Mouse (Mus musculus) kidney, embryonic 15.5 days (tissue): Measurements from ENCODE around the gene Tppp3. TPM values are rescaled to one million over a fixed set of nuclear protein-coding genes. Genes with fewer than 3 reads are reported as not detected.

Experiments
- ATAC-seq: fragments of 200-750 bp; cut with Nextera tagmentation; replicated peaks from 2 replicates; pipeline ENCODE4 v1.8.0; 2017; ENCODE audit warnings: moderate TSS enrichment; ENCODE audit not compliant: low FRiP score
- H3K27ac ChIP-seq: fragments of 300-500 bp; sonication (generic); 2 replicates; pipeline ENCODE4 v1.5.1; 2015; ENCODE audit warnings: mild to moderate bottlenecking, inconsistent platforms
- H3K27me3 ChIP-seq: fragments of 300-500 bp; sonication (generic); 2 replicates; pipeline ENCODE4 v1.6.1; 2015; ENCODE audit warnings: inconsistent platforms
- H3K36me3 ChIP-seq: fragments of 300-500 bp; sonication (generic); 2 replicates; pipeline ENCODE4 v1.6.1; 2015; ENCODE audit warnings: inconsistent platforms
- H3K4me1 ChIP-seq: fragments of 300-500 bp; sonication (generic); 2 replicates; pipeline ENCODE4 v1.6.1; 2015; ENCODE audit warnings: inconsistent platforms
- H3K4me2 ChIP-seq: fragments of 300-500 bp; sonication (generic); 2 replicates; pipeline ENCODE4 v1.6.1; 2015; ENCODE audit warnings: moderate library complexity, mild to moderate bottlenecking, inconsistent platforms
- H3K4me3 ChIP-seq: fragments of 300-500 bp; sonication (generic); replicated peaks from 2 replicates; pipeline ENCODE4 v1.5.1; 2015; ENCODE audit warnings: mild to moderate bottlenecking, inconsistent platforms
- H3K9ac ChIP-seq: fragments of 300-500 bp; sonication (generic); 2 replicates; pipeline ENCODE4 v1.6.1; 2015; ENCODE audit warnings: mild to moderate bottlenecking, inconsistent platforms
- H3K9me3 ChIP-seq: fragments of 300-500 bp; sonication (generic); replicated peaks from 2 replicates; pipeline ENCODE4 v1.6.1; 2016; ENCODE audit warnings: inconsistent platforms
- WGBS: fragments of 180-500 bp; shearing (Covaris S2); methylation state at CpG from one replicate; pipeline ENCODE4 v1.1.7; 2015; ENCODE audit warnings: mixed read lengths; 5-methylcytosine and 5-hydroxymethylcytosine counted together
- polyA plus RNA-seq: library from polyadenylated mRNA; unstranded; fragments of >200 nt; fragmentation: Nextera tagmentation; extraction: Ambion mirVana; gene quantifications from 2 replicates; pipeline ENCODE4 v1.2.1, GENCODE M21; 2015

Tppp3 gene
- polyA plus RNA-seq, 1 experiment from 2014 or later: 38.3 TPM

GRCm38 (mm10) chr8:105472983-105473382 is 1.7 kb upstream of the Tppp3 start:
- no peak overlapping the region for H3K9ac ChIP-seq
- no peak for ATAC-seq
- no peak overlapping the region for H3K4me3 ChIP-seq
- peaks cover 12% of the 10 kb centered on the region; the same call in 1 of the 2 replicates for H3K27me3 ChIP-seq
- H3K9me3 ChIP-seq: no peaks in the 10 kb centered on the region
- H3K27ac ChIP-seq: no peak overlapping the region
- no peak overlapping the region for H3K4me2 ChIP-seq
- peaks cover 58% of the 10 kb centered on the region for H3K4me1 ChIP-seq
- 70% methylated on average over 9 of the region's 9 CpGs for WGBS
- H3K36me3 ChIP-seq: peaks cover 29% of the 10 kb centered on the region

GRCm38 (mm10) chr8:105472414-105472932 is 1.1 kb upstream of the Tppp3 start:
- H3K27me3 ChIP-seq: peaks cover 12% of the 10 kb centered on the region; the same call in 1 of the 2 replicates
- WGBS: 46% methylated on average over 23 of the region's 23 CpGs
- H3K9me3 ChIP-seq: no peaks in the 10 kb centered on the region
- H3K4me2 ChIP-seq: no peak overlapping the region
- ATAC-seq: no peak
- H3K9ac ChIP-seq: no peak overlapping the region
- peaks cover 30% of the 10 kb centered on the region for H3K36me3 ChIP-seq
- H3K4me1 ChIP-seq: peaks cover 58% of the 10 kb centered on the region
- no peak overlapping the region for H3K4me3 ChIP-seq
- H3K27ac ChIP-seq: no peak overlapping the region

DNA sequence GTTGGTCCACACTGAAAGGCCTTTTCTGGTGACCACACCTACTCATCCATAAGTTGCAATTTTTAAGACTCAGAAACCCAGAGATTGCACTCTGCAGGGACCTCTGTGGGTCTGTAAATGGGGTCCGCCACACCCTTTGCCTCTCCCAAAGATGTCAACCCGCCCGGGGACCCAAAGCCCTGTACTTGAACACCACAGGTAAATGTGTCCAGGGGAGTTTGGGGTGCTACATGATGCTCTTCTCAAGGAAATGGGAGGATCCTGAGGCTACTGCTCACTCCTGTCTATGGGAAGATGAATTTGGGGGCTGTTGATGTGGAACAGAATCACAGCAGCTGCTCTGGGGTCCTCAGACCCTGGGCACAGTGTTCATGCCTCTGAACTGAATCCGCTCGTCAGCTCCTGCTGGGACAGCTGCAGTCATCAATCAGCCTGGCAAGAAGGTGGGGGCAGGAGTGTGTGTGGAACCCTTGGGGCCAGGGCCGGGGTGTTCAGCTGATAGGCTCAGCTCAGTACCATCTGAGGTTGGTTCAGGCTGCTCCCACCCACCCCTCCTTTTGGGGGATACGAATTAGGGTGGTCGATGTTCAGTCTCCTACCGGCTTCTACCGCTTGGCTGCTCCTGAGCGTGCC is 529 bp downstream of the Tppp3 start:
- H3K4me1 ChIP-seq: peaks cover 49% of the 10 kb centered on the region
- H3K27ac ChIP-seq: peak overlapping the region; percentile 34
- H3K9me3 ChIP-seq: no peaks in the 10 kb centered on the region
- WGBS: 23% methylated on average over 11 of the region's 11 CpGs
- peak overlapping the region; percentile 39 for H3K4me3 ChIP-seq
- ATAC-seq: no peak; the same call in 1 of the 2 replicates
- peaks cover 23% of the 10 kb centered on the region for H3K36me3 ChIP-seq
- H3K27me3 ChIP-seq: peaks cover 10% of the 10 kb centered on the region; the same call in 1 of the 2 replicates
- peak overlapping the region; percentile 31; the same call in 1 of the 2 replicates for H3K9ac ChIP-seq
- H3K4me2 ChIP-seq: peak overlapping the region; percentile 65

DNA sequence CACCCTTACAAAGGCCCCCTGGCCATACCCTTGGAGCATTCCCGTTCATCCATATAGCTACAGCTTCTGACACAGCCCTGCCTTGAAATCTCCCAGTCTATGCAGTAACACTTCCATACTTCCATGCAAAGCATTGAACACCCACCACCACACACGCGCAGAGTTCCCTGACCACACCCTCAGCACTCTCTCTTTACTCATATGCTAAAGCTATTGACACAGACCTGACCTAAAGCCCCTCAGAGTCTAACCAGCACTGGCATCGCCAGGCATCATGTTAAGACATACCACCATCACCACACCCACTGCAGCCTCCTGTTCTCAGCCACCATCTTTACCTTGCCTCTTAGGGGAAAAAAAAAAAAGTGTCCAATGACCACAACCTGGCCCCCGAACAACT is 1.1 kb downstream of the Tppp3 start:
- ATAC-seq: no peak
- 76% methylated on average over 5 of the region's 5 CpGs for WGBS
- Histone ChIP-seq H3K27ac (no peak overlapping the region), H3K27me3 (peaks cover 9% of the 10 kb centered on the region; the same call in 1 of the 2 replicates), H3K9me3 (no peaks in the 10 kb centered on the region), H3K36me3 (peaks cover 18% of the 10 kb centered on the region), H3K4me2 (peak overlapping the region; percentile 65; the same call in 1 of the 2 replicates), H3K4me3 (0 out of 2 replicates have a peak overlapping the region, but pooled peaks have one; percentile 39), H3K4me1 (peaks cover 48% of the 10 kb centered on the region), H3K9ac (no peak overlapping the region)

DNA sequence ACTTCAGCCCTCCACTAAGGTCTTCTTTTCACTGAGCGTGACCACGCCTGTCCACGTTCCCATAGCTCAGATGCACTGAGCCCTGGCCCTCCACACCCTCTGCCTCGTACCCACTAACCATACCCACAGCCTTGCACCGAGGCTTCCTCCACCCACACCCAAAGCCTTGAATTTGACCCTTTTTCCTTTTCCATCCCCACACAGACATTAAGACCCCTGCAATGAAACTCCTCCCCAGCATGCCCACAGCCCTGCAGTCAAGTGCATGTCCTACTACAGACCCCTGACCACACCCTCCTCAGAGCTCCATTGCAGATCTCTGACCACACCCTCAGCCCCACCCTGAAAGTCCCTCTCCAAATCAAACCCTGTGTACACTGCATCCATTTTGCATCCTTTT is 1.5 kb downstream of the Tppp3 start:
- no peaks in the 10 kb centered on the region for H3K9me3 ChIP-seq
- H3K27ac ChIP-seq: no peak overlapping the region
- H3K4me2 ChIP-seq: no peak overlapping the region
- ATAC-seq: no peak
- H3K9ac ChIP-seq: no peak overlapping the region
- H3K36me3 ChIP-seq: peaks cover 13% of the 10 kb centered on the region
- 92% methylated on average over 5 of the region's 5 CpGs for WGBS
- H3K4me1 ChIP-seq: peaks cover 43% of the 10 kb centered on the region
- H3K4me3 ChIP-seq: no peak overlapping the region
- peaks cover 9% of the 10 kb centered on the region; the same call in 1 of the 2 replicates for H3K27me3 ChIP-seq

DNA sequence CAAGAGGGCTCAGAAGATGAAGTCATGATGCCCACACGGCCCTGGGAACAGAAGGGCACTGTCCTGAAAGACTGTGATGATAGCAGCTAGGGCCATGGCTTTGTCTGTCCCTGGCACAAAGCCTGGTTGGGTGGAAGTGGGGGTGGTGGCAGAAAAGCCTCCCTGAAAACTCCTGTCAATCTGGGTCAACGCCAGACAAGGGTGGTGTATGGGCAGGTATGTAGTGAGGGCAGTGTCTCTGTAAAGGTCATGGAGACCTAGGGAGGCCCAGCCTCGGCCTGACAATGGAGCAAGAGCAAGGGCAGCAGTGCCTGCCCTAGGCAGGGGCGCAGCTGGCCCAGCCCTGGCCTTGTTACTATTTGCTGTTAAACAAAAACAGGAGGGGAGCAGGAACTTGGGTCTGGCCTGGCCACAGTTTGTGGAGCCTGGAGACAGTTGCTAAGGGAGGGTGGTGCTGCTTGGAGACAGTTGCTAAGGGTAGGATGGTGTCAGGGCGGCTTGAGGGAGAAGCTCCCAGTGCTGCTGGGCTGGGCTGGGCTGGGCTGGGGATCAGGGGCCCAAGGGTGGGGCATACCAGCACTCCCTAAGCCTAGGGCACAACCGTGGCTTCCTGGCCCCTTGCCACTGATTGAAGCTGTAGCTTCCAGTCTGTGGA is 2.2 kb downstream of the Tppp3 start:
- Histone ChIP-seq H3K4me1 (peaks cover 37% of the 10 kb centered on the region), H3K36me3 (peaks cover 10% of the 10 kb centered on the region), H3K27me3 (peaks cover 9% of the 10 kb centered on the region; the same call in 1 of the 2 replicates), H3K9me3 (no peaks in the 10 kb centered on the region), H3K4me3 (no peak overlapping the region), H3K9ac (no peak overlapping the region), H3K4me2 (no peak overlapping the region), H3K27ac (no peak overlapping the region)
- WGBS: 51% methylated on average over 6 of the region's 6 CpGs
- ATAC-seq: no peak

DNA sequence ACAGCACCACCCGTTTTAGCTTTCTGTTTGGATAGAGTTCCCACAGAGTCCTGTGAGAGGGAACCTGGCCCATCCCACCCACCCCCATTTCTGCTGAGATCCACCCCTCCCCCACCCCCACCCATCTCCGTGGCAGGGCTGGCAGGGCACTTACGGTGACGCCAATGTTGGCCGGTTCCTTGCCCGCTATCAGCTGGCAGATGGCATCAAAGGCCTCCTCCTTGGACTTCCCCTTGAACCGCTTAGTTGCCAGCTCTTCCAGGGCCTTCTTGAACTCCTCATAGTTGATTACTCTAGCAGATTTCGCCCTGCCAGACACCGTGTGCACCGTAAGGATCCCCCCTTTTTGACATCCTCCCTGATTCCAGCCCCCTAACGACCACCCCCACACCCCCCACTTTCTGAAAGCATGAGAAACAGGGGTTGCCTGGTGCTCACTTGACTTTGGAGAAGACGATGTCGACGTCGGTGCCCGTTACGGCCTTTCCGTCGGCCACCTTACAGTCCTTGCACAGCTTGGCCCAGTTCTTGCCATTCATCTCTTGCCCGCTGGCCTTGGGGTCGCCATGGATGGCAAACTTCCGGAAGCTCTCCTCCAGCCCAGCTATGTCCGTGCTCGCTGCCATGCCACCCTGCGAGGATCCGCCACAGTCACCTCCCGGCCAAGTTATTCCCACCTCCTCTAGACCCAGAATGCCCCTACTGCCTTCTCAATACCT is 3.2 kb downstream of the Tppp3 start:
- Histone ChIP-seq H3K27me3 (peaks cover 7% of the 10 kb centered on the region; the same call in 1 of the 2 replicates), H3K9me3 (no peaks in the 10 kb centered on the region), H3K4me1 (peaks cover 36% of the 10 kb centered on the region), H3K4me2 (no peak overlapping the region), H3K9ac (no peak overlapping the region), H3K4me3 (no peak overlapping the region), H3K36me3 (peaks cover 10% of the 10 kb centered on the region), H3K27ac (no peak overlapping the region)
- no peak for ATAC-seq
- WGBS: 90% methylated on average over 27 of the region's 27 CpGs

DNA sequence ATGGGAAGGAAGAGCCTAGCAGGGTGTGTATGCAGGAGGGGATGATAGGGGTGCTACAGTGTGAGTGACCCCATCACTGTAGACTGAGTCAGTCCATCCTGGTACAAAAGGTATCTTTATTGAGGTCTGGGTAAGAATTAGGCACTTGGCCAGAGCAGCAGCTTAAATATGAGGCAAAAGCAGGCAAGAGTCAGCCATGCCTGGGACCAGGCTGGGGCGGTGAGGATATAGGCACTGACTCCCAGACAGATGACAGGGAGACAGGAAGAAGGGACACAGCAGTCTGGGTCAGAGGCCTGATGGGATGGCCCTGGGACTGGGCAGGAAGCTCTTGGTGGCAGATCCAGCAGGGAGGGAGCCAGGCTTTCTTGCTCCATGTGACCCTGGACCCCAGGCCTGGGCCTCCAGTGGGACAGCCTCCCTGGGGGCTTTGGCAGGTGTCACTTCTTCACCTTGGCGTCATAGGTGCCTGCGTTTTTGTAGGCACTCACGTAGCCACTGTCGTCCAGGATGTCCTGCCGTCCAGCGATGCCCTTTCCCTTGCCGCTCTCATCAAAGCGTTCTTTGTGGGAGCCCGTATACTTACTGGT is 3.8 kb downstream of the Tppp3 start:
- ATAC-seq: no peak
- no peak overlapping the region for H3K9ac ChIP-seq
- 89% methylated on average over 10 of the region's 10 CpGs for WGBS
- H3K9me3 ChIP-seq: no peaks in the 10 kb centered on the region
- H3K27me3 ChIP-seq: no peaks in the 10 kb centered on the region; the same call in 1 of the 2 replicates
- no peak overlapping the region for H3K4me3 ChIP-seq
- no peak overlapping the region for H3K27ac ChIP-seq
- H3K4me1 ChIP-seq: peaks cover 33% of the 10 kb centered on the region
- no peak overlapping the region for H3K4me2 ChIP-seq
- H3K36me3 ChIP-seq: peaks cover 4% of the 10 kb centered on the region; the same call in 1 of the 2 replicates

DNA sequence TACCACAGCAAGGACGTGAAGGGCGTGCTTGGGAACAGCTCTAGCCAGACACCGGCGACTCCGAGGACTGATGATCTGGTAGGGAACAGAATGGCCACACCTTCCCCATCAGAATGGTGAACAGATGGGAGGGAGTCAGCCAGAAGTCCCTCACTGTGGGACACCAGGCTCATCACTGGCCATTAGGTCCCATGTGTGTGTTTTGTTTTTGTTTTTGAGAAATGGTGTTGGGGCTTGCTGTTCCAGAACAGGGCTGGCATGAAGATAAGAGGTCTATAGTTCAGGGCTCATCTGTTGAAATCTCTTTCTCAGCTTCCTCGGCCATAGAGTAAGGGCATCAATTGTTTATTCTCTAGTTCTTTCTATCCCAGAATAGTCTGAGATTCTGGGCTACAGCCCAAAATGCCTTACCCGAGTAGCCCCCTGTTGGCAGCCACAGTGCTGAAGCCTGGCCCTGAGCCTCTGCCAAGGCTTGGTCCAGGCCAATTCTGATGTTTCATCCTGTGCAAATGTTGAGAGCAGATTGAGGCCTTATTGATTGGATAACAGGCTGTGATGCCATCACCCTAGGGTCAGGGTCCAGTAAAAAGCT is 4.5 kb downstream of the Tppp3 start:
- Histone ChIP-seq H3K9me3 (no peaks in the 10 kb centered on the region), H3K36me3 (0 out of 2 replicates have a peak, but pooled peaks cover 3% of the 10 kb centered on the region), H3K27ac (no peak overlapping the region), H3K9ac (no peak overlapping the region), H3K4me3 (no peak overlapping the region), H3K27me3 (no peaks in the 10 kb centered on the region), H3K4me2 (no peak overlapping the region), H3K4me1 (peaks cover 28% of the 10 kb centered on the region)
- ATAC-seq: no peak
- 80% methylated on average over 7 of the region's 7 CpGs for WGBS

GRCm38 (mm10) chr8:105466246-105466645 is 5.1 kb downstream of the Tppp3 start:
- no peaks in the 10 kb centered on the region for H3K9me3 ChIP-seq
- H3K27ac ChIP-seq: no peak overlapping the region
- WGBS: 75% methylated on average over 6 of the region's 6 CpGs
- no peak overlapping the region for H3K9ac ChIP-seq
- H3K36me3 ChIP-seq: 0 out of 2 replicates have a peak, but pooled peaks cover 3% of the 10 kb centered on the region
- H3K4me1 ChIP-seq: peaks cover 26% of the 10 kb centered on the region
- H3K27me3 ChIP-seq: no peaks in the 10 kb centered on the region
- ATAC-seq: no peak
- H3K4me2 ChIP-seq: no peak overlapping the region
- H3K4me3 ChIP-seq: no peak overlapping the region

DNA sequence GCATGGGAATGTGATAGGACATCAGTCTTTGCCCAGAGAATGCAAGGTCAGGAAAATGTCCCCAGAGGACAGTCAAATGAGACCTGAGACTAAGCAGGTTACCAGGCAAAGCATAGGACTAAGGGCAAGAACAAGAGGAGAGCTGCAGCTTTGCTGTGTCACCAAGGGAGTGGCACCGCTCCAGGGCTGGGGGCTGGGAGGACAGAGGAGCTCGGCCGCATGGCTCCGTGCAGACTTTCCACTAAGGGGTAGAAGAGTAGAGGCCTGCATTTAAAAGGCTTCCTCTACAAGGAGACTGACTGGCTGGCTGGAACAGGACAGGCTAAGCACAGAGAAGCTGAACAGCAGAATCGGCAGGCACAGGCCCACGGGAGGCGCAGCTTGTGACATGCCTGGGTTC is 6.7 kb downstream of the Tppp3 start:
- no peak overlapping the region for H3K27ac ChIP-seq
- no peak for ATAC-seq
- H3K4me3 ChIP-seq: no peak overlapping the region
- H3K9ac ChIP-seq: no peak overlapping the region
- no peaks in the 10 kb centered on the region for H3K9me3 ChIP-seq
- WGBS: 76% methylated on average over 7 of the region's 7 CpGs
- H3K4me1 ChIP-seq: peaks cover 19% of the 10 kb centered on the region
- no peaks in the 10 kb centered on the region for H3K27me3 ChIP-seq
- H3K36me3 ChIP-seq: 0 out of 2 replicates have a peak, but pooled peaks cover 3% of the 10 kb centered on the region
- H3K4me2 ChIP-seq: no peak overlapping the region
